Mouse (Mus musculus) lung, adult 2 months (tissue): Measurements from ENCODE around the gene Prpsap1. TPM values are rescaled to one million over a fixed set of nuclear protein-coding genes. Genes with fewer than 3 reads are reported as not detected.
"Not testable (repeated sequence)": the region's sequence is repeated elsewhere in the genome, so short reads cannot be mapped to it uniquely, and the experiment has no call there.

ENCODE experiments used
- DNase-seq: peaks from one replicate; pipeline ENCODE4 v3.0.0; 2022
- H3K4me1 ChIP-seq: fragments of 200-500 bp; 2 replicates; pipeline ENCODE4 v1.6.1; 2011; ENCODE audit warnings: low read length; ENCODE audit not compliant: control insufficient read depth, insufficient read depth
- H3K4me3 ChIP-seq: fragments of 200-500 bp; replicated peaks from 2 replicates; pipeline ENCODE3; 2011; ENCODE audit warnings: low read depth, mild to moderate bottlenecking, control low read depth, low read length; ENCODE audit errors: extremely low read depth
- CTCF ChIP-seq: fragments of 200-500 bp; IDR thresholded peaks from 2 replicates; pipeline ENCODE4 v1.5.1; 2011; ENCODE audit warnings: mild to moderate bottlenecking, low read length, control low read depth; ENCODE audit not compliant: insufficient read depth
- POLR2A ChIP-seq: fragments of 200-500 bp; IDR thresholded peaks from 2 replicates; pipeline ENCODE4 v1.6.1; 2011; ENCODE audit warnings: low read depth, mild to moderate bottlenecking, control low read depth, low read length, borderline replicate concordance; ENCODE audit errors: extremely low read depth
- whole genome bisulfite sequencing: fragments of 180-500 bp; shearing (Covaris S2); methylation state at CpG from one replicate; pipeline ENCODE4 v1.1.7; 2018; 5-methylcytosine and 5-hydroxymethylcytosine counted together
- polyA plus RNA-seq: library from polyadenylated mRNA; depleted of rRNA; stranded (reverse); fragments of >200 nt; gene quantifications from 2 replicates; pipeline ENCODE4 v1.2.3, GENCODE M21; 2012

Gene Prpsap1
- polyA plus RNA-seq, 1 experiment = 82.4 TPM

DNA sequence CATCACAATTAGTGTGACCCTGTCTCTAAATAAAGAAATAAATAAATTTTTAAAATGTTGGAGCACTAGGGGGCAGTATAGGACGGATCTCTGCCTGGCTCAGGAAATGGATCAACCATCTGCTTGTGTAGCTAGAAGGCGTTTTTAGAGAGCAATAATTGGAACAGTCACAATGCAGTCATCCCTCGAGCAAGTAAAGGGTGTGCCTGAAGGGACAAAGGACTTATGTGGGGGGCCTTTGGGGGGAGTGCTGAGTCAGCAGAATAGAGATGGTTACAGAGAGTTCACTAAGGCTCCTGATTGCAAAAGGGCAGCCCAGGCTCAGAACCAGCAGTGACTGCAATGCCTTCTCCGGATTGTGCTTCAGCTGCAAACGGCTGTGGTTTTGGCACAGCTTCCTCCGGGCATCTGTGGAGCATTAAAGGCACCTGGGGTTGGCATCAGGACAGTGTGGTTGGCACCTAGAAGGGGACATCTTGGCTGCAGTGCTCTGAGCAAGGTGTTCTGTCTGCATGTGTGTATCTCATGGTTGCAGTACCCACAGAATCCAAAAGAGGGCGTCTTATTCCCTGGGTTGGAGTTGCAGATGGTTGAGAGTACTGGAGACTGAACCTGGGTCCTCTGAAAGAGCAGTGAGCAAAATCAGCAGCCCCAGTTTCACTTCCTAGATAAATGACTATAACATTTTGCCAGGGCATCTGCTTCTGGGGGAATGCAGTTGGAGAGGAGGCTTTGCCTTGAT is 7.2 kb upstream of the Prpsap1 start:
- DNase-seq = peak; percentile 33
- no peak overlapping the region for H3K4me3 ChIP-seq
- WGBS = 18% methylated on average over 7 of the region's 7 CpGs
- TF ChIP-seq POLR2A = no peak
- TF ChIP-seq CTCF = peak; percentile 39; the same call in 1 of the 2 replicates
- H3K4me1 ChIP-seq = no peaks in the 10 kb centered on the region

DNA sequence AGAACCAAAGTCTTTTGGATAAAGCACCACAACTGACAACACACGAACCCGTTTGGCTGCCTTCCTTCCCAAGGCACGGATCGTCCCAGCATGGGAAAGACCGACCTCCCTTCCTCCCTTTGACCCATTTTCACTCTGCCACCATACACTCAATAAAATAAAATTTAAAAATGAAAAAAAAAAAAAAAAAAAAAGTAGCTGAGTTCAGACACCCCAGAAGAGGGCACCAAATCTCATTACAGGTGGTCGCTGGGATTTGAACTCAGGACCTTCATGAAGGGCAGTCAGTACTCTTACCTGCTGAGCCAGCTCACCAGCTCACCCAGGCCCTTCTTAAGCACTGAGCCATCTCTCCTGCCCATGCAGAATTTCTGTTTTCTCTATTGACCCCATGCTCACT is 5.0 kb upstream of the Prpsap1 start:
- no peak for TF ChIP-seq CTCF
- no peak for TF ChIP-seq POLR2A
- DNase-seq = no peak
- 34% methylated on average over 6 of the region's 6 CpGs for WGBS
- no peak overlapping the region for H3K4me3 ChIP-seq
- no peaks in the 10 kb centered on the region for H3K4me1 ChIP-seq

- H3K4me1 ChIP-seq = no peaks in the 10 kb centered on the region
- no peak overlapping the region for H3K4me3 ChIP-seq
Observed at GRCm38 (mm10) chr11:116498596-116498995, 4.6 kb upstream of the Prpsap1 start.

DNA sequence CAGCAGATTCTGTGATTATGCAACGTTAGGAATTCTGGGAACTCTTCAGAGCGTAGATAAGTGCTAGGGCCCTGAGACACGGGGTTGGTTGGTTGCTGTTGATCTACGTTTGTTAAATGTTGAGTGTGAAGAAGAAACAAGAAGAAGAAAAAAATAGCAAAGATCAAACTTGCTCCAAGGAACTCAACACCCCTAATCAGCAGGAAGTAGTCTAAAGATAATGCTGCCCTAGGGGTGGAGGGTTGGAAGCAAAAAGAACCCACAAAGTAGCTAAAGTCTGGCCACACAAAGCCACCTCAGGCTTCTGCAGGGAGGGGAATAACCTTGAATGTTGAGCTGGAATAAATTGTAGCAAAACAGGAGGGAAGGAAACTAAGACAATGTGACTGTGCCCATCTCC is 3.3 kb upstream of the Prpsap1 start:
- TF ChIP-seq POLR2A (no peak), CTCF (no peak)
- 57% methylated on average over 4 of the region's 4 CpGs for WGBS
- DNase-seq = no peak
- Histone ChIP-seq H3K4me1 (no peaks in the 10 kb centered on the region), H3K4me3 (no peak overlapping the region)

More at GRCm38 (mm10) chr11:116498596-116498995, 4.6 kb upstream of the Prpsap1 start:
- DNase-seq = no peak
- 23% methylated on average over 33 of the region's 34 CpGs for WGBS
- TF ChIP-seq POLR2A = no peak
- TF ChIP-seq CTCF = no peak

- WGBS = 32% methylated on average over 13 of the region's 13 CpGs
- no peak for TF ChIP-seq CTCF
- Histone ChIP-seq H3K4me1 (no peaks in the 10 kb centered on the region; the same call in 1 of the 2 replicates), H3K4me3 (no peak overlapping the region)
- DNase-seq = peak; percentile 27
Observed at GRCm38 (mm10) chr11:116494474-116495174, 622 bp upstream of the Prpsap1 start.

GRCm38 (mm10) chr11:116493191-116493590 is 811 bp downstream of the Prpsap1 start:
- Histone ChIP-seq H3K4me1 (peaks cover 2% of the 10 kb centered on the region), H3K4me3 (no peak overlapping the region)
- DNase-seq = no peak
- 68% methylated on average over 5 of the region's 5 CpGs for WGBS
- no peak for TF ChIP-seq CTCF
- no peak for TF ChIP-seq POLR2A

DNA sequence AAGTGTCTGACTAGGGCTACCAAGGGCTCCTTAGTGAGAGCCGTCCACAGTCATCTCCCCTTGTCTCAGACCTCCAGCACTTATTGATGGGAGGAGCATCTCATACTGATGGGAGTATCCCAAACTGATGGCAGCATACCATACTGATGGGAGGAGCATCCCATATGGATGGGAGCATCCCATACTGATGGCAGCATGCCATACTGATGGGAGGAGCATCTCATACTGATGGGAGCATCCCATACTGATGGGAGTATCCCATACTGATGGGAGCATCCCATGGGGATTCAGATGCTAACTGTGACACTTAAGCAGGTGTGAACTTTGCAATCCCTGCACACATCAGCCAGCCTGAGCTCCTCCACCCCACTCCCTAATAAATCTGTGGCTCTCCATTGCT is 1.5 kb downstream of the Prpsap1 start:
- not testable (repeated sequence) for H3K4me3 ChIP-seq, H3K4me1 ChIP-seq, DNase-seq
- 75% methylated on average over 1 of the region's 1 CpGs for WGBS

DNA sequence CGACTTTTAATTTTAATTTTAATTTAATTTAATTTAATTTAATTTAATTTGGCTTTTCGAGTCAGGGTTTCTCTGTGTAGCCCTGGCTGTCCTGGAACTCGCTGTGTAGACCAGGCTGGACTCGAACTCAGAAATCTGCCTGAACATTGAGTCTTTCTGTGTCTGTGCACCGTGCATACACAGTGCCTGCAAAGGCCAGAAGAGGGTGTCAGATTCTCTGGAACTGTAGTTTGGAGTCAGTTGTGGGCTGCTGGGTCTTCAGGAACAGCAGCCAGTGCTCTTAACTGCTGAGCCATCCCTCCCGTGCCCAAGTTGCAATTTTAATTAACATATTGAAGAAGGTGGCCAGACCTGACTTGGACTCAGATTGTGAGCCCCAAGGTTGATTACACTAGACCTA is 2.7 kb downstream of the Prpsap1 start:
- no peak for TF ChIP-seq POLR2A
- TF ChIP-seq CTCF = no peak
- WGBS = 61% methylated on average over 6 of the region's 6 CpGs
- no peak for DNase-seq
- H3K4me3 ChIP-seq = no peak overlapping the region
- H3K4me1 ChIP-seq = peaks cover 2% of the 10 kb centered on the region

- DNase-seq = peak; percentile 90
- Histone ChIP-seq H3K4me3 (peak overlapping the region; percentile 95), H3K4me1 (peaks cover 2% of the 10 kb centered on the region)
- under 1% methylated on average over 58 of the region's 62 CpGs for WGBS
- TF ChIP-seq POLR2A = peak; percentile 85
- TF ChIP-seq CTCF = no peak
Observed at GRCm38 (mm10) chr11:116490232-116491107, 3.5 kb downstream of the Prpsap1 start.
